Mouse (Mus musculus): ENCODE results near the gene Foxk1. TPM values are rescaled to one million over a fixed set of nuclear protein-coding genes. Genes with fewer than 3 reads are reported as not detected.

The Foxk1 gene
- polyA plus RNA-seq, 1 experiment from 2014 or later = 3.1 TPM

DNA sequence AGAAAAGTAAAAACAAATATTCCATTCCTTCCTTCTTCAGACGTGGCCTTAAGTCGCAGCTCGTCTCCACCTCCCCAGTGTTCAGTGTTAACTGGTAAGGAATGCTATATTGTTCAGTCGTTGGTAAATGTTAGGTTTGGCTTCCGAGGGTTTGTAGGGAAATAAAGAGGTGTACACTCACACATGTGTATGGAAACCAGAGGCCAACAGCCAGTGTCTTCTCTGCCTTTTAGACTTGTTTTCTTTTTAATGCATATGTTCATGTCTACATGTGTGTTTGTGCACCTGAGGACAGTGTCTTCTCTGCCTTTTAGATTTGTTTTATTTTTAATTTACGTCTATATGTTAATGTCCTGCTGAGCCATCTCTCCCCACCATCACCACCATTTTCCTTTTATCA, 29.1 kb upstream of the Foxk1 start:
- 5% methylated on average over 6 of the region's 6 CpGs for WGBS
- Histone ChIP-seq H3K9me3 (replicated peaks) (peaks cover 8% of the 10 kb centered on the region; the same call in 1 of the 2 replicates), H3K27me3 (no peaks in the 10 kb centered on the region), H3K36me3 (ENCODE audit: poor library complexity, severe bottlenecking) (no peaks in the 10 kb centered on the region), H3K27ac (peak overlapping the region; percentile 92), H3K9ac (no peak overlapping the region), H3K4me2 (no peak overlapping the region), H3K4me1 (peaks cover 28% of the 10 kb centered on the region), H3K4me3 (no peak overlapping the region)
- no peak for ATAC-seq

- Histone ChIP-seq H3K27ac (no peak overlapping the region), H3K9me3 (replicated peaks) (peaks cover 8% of the 10 kb centered on the region; the same call in 1 of the 2 replicates), H3K4me1 (peaks cover 19% of the 10 kb centered on the region), H3K4me2 (no peak overlapping the region), H3K36me3 (ENCODE audit: poor library complexity, severe bottlenecking) (no peaks in the 10 kb centered on the region), H3K9ac (no peak overlapping the region), H3K27me3 (no peaks in the 10 kb centered on the region), H3K4me3 (no peak overlapping the region)
- WGBS = 92% methylated on average over 9 of the region's 9 CpGs
- no peak for ATAC-seq
Measured at GRCm38 (mm10) chr5:142374343-142374742, 27.0 kb upstream of the Foxk1 start.

DNA sequence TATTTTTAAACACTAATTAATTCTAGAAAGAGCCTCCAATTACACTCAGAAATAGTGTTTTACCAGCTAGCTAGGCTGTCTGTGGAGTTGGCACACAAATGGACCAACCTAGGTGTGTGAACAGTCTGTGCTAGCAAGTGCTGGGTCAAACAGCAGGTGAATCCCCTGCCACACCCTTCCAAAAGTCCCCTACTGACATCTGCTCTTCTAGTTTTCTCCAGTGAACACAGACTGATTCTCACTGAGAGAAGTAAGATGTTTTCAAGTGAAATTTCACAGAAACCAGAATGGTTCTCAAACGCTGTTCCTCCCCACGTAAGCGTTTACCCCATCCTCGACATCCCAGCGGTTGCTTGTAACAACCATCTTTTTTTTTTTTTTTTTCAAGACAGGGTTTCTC, 25.7 kb upstream of the Foxk1 start:
- no peak for ATAC-seq
- no peaks in the 10 kb centered on the region for H3K27me3 ChIP-seq
- peaks cover 23% of the 10 kb centered on the region for H3K4me1 ChIP-seq
- H3K9me3 ChIP-seq (replicated peaks) = peaks cover 8% of the 10 kb centered on the region; the same call in 1 of the 2 replicates
- no peak overlapping the region for H3K4me2 ChIP-seq
- H3K36me3 ChIP-seq (ENCODE audit: poor library complexity, severe bottlenecking) = no peaks in the 10 kb centered on the region
- no peak overlapping the region for H3K9ac ChIP-seq
- WGBS = 98% methylated on average over 5 of the region's 5 CpGs
- no peak overlapping the region for H3K27ac ChIP-seq
- no peak overlapping the region for H3K4me3 ChIP-seq

GRCm38 (mm10) chr5:142376071-142376470, 25.2 kb upstream of the Foxk1 start:
- H3K36me3 ChIP-seq (ENCODE audit: poor library complexity, severe bottlenecking) = no peaks in the 10 kb centered on the region
- H3K9me3 ChIP-seq (replicated peaks) = peaks cover 8% of the 10 kb centered on the region; the same call in 1 of the 2 replicates
- no peak overlapping the region for H3K4me2 ChIP-seq
- no peaks in the 10 kb centered on the region for H3K27me3 ChIP-seq
- ATAC-seq = no peak
- H3K9ac ChIP-seq = no peak overlapping the region
- H3K4me1 ChIP-seq = peaks cover 20% of the 10 kb centered on the region
- H3K27ac ChIP-seq = no peak overlapping the region
- H3K4me3 ChIP-seq = no peak overlapping the region
- 87% methylated on average over 6 of the region's 6 CpGs for WGBS

DNA sequence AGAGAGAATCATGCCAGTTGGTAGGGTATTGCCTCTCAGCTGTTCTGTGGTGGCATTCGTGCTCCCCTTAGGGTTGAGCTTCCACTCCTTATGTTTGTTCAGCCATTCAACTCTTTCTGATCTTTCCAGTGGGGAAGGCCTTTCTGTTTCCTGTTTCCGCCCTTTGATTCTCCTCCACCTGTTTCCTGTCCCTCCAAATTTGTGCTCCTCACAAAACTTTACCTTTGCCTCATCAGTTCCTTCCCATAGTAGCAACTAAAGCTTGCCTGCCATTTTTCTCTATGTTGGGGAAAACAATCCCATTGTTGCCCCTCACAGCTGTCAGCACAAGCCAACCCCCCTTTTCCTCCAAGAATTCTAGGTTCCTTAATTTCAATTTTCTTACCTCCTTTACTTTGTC, 23.2 kb upstream of the Foxk1 start:
- H3K27ac ChIP-seq = no peak overlapping the region
- peaks cover 5% of the 10 kb centered on the region; the same call in 1 of the 2 replicates for H3K4me1 ChIP-seq
- 86% methylated on average over 2 of the region's 2 CpGs for WGBS
- no peak for ATAC-seq
- H3K9ac ChIP-seq = no peak overlapping the region
- H3K36me3 ChIP-seq (ENCODE audit: poor library complexity, severe bottlenecking) = no peaks in the 10 kb centered on the region
- no peak overlapping the region for H3K4me3 ChIP-seq
- no peak overlapping the region for H3K4me2 ChIP-seq
- H3K27me3 ChIP-seq = no peaks in the 10 kb centered on the region
- peaks cover 8% of the 10 kb centered on the region; the same call in 1 of the 2 replicates for H3K9me3 ChIP-seq (replicated peaks)

- Histone ChIP-seq H3K4me3 (no peak overlapping the region), H3K4me2 (no peak overlapping the region), H3K4me1 (peaks cover 21% of the 10 kb centered on the region), H3K36me3 (ENCODE audit: poor library complexity, severe bottlenecking) (no peaks in the 10 kb centered on the region), H3K9me3 (replicated peaks) (no peaks in the 10 kb centered on the region), H3K27me3 (no peaks in the 10 kb centered on the region), H3K9ac (no peak overlapping the region), H3K27ac (no peak overlapping the region)
- no peak for ATAC-seq
- 65% methylated on average over 6 of the region's 6 CpGs for WGBS
Measured at GRCm38 (mm10) chr5:142380491-142380890, 20.8 kb upstream of the Foxk1 start.

- Histone ChIP-seq H3K4me1 (peaks cover 41% of the 10 kb centered on the region), H3K4me3 (no peak overlapping the region), H3K9me3 (replicated peaks) (no peaks in the 10 kb centered on the region), H3K27ac (peak overlapping the region; percentile 57; the same call in 1 of the 2 replicates), H3K4me2 (peak overlapping the region; percentile 39), H3K27me3 (no peaks in the 10 kb centered on the region), H3K9ac (peak overlapping the region; percentile 45; the same call in 1 of the 2 replicates), H3K36me3 (ENCODE audit: poor library complexity, severe bottlenecking) (no peaks in the 10 kb centered on the region)
- no peak for ATAC-seq
- 14% methylated on average over 22 of the region's 23 CpGs for WGBS
Measured at GRCm38 (mm10) chr5:142384911-142385660, 16.2 kb upstream of the Foxk1 start.

- ATAC-seq = no peak
- Histone ChIP-seq H3K9ac (0 out of 2 replicates have a peak overlapping the region, but pooled peaks have one; percentile 9), H3K4me1 (peaks cover 39% of the 10 kb centered on the region), H3K9me3 (replicated peaks) (no peaks in the 10 kb centered on the region), H3K27me3 (no peaks in the 10 kb centered on the region), H3K4me2 (no peak overlapping the region), H3K27ac (peak overlapping the region; percentile 52), H3K36me3 (ENCODE audit: poor library complexity, severe bottlenecking) (no peaks in the 10 kb centered on the region), H3K4me3 (no peak overlapping the region)
- 34% methylated on average over 6 of the region's 6 CpGs for WGBS
Measured at GRCm38 (mm10) chr5:142386329-142386728, 15.0 kb upstream of the Foxk1 start.

DNA sequence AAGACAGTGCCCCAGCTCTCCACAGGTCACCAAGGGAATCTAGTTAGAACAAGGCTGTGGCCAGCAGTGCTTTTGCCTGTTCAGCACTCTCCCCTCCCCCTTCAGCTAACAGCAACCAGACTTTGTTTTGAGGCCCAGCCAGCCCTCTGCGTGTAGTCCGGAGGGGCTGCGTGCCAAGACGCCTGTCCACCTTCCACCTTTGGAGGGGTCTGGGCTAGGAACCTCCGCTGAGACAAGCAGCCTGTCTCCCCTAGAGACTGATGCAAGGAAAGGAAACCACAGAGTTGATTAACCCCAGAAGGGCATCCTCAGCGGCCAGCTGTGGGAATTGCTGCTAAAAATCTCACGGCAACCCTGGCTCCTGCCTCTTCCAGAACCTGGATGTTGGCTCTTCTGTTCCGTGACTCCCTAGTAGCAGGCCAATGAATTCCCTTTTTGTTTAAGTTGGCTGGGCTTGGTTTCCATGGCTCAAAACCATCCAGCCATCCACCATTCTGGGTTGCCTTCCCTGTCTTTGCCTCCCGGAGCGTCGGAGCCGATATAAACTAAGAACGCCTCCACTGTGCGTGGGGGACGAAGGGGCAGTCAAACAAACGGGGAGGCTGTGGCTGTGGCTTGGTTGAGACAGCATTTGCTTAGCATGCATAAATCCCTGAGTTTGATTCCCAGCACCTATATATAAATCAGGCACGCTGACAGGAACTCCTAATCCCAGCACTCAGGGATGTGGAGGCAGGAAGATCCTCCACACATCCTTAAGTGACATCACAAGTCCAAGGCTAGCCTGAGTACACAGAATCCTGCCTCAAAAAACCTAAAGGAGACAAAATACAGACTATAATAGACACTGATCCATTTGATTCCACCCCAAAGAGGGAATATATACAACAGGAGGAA, 14.3 kb upstream of the Foxk1 start:
- H3K27me3 ChIP-seq = no peaks in the 10 kb centered on the region
- peaks cover 46% of the 10 kb centered on the region for H3K4me1 ChIP-seq
- H3K27ac ChIP-seq = peak overlapping the region; percentile 52
- peak; percentile 53; the same call in 1 of the 2 replicates for ATAC-seq
- WGBS = 38% methylated on average over 17 of the region's 17 CpGs
- no peak overlapping the region for H3K4me3 ChIP-seq
- H3K36me3 ChIP-seq (ENCODE audit: poor library complexity, severe bottlenecking) = no peaks in the 10 kb centered on the region
- H3K4me2 ChIP-seq = peak overlapping the region; percentile 16; the same call in 1 of the 2 replicates
- H3K9me3 ChIP-seq (replicated peaks) = no peaks in the 10 kb centered on the region
- 0 out of 2 replicates have a peak overlapping the region, but pooled peaks have one; percentile 31 for H3K9ac ChIP-seq

GRCm38 (mm10) chr5:142387716-142388115, 13.6 kb upstream of the Foxk1 start:
- Histone ChIP-seq H3K27ac (no peak overlapping the region), H3K4me3 (no peak overlapping the region), H3K9me3 (replicated peaks) (no peaks in the 10 kb centered on the region), H3K36me3 (ENCODE audit: poor library complexity, severe bottlenecking) (no peaks in the 10 kb centered on the region), H3K9ac (no peak overlapping the region), H3K27me3 (no peaks in the 10 kb centered on the region), H3K4me2 (no peak overlapping the region), H3K4me1 (peaks cover 51% of the 10 kb centered on the region)
- ATAC-seq = no peak
- 77% methylated on average over 4 of the region's 4 CpGs for WGBS

DNA sequence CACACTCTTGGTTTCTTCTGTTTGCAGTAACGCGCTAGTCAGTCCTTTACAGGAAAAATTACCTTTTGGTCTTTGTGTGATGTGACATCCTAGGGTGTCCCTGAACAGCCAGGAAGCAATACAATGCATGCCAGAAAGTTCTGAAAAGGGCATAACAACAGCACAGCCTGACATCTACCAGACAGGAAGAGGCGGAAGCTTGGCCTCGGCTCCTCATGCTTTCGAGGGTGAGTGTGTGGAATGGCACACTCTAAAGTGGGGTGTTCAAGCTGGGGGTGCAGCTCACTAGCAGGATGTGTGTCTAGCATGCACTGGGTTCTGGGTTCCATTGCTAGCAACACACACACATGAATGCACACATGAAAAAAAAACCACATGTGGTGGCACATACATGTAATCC, 9.6 kb upstream of the Foxk1 start:
- no peaks in the 10 kb centered on the region; the same call in 1 of the 2 replicates for H3K9me3 ChIP-seq (replicated peaks)
- H3K4me3 ChIP-seq = no peak overlapping the region
- H3K9ac ChIP-seq = no peak overlapping the region; the same call in 1 of the 2 replicates
- peaks cover 33% of the 10 kb centered on the region for H3K4me1 ChIP-seq
- no peak for ATAC-seq
- H3K27me3 ChIP-seq = no peaks in the 10 kb centered on the region
- H3K27ac ChIP-seq = no peak overlapping the region
- no peak overlapping the region for H3K4me2 ChIP-seq
- no peaks in the 10 kb centered on the region for H3K36me3 ChIP-seq (ENCODE audit: poor library complexity, severe bottlenecking)
- WGBS = 46% methylated on average over 5 of the region's 5 CpGs
